Mouse (Mus musculus): ENCODE measurements around the gene Gja8. TPM values are rescaled to one million over a fixed set of nuclear protein-coding genes. Genes with fewer than 3 reads are reported as not detected.
A peak's percentile ranks its signal among the peaks of the same experiment; 100 is the strongest.

Gene Gja8
- total RNA-seq (2021): not detected
- long read RNA-seq, experiment 1: 0 reads
- long read RNA-seq, experiment 2: 0 reads

- no peak for DNase-seq
- intact Hi-C loops (cut with DNase I): no loop called here
Observed at GRCm38 (mm10) chr3:96925920-96926319, at the start of gene Gja8. Gene Gja8 (minus strand): TSS chr3:96926020.

- intact Hi-C loops (cut with DNase I): no loop called here
- no peak for DNase-seq
Observed at GRCm38 (mm10) chr3:96974467-96974866, 48.6 kb upstream of the Gja8 start.

GRCm38 (mm10) chr3:96970986-96971385 lies 45.2 kb upstream of the Gja8 start:
- no peak for DNase-seq

GRCm38 (mm10) chr3:96963088-96964034 lies 37.5 kb upstream of the Gja8 start:
- intact Hi-C loops (cut with DNase I): no loop called here
- no peak for DNase-seq

More at GRCm38 (mm10) chr3:96970986-96971385, 45.2 kb upstream of the Gja8 start:
- intact Hi-C loops (cut with DNase I): no loop called here

GRCm38 (mm10) chr3:96960597-96960996 lies 34.8 kb upstream of the Gja8 start:
- intact Hi-C loops (cut with DNase I): no loop called here
- no peak for DNase-seq

- peak; percentile 19 to 31 for DNase-seq
- intact Hi-C loops (cut with DNase I): no loop called here
Observed at GRCm38 (mm10) chr3:96953489-96954233, 27.8 kb upstream of the Gja8 start.

GRCm38 (mm10) chr3:96942706-96943105 lies 16.9 kb upstream of the Gja8 start:
- DNase-seq: no peak
- intact Hi-C loops (cut with DNase I): no loop called here

GRCm38 (mm10) chr3:96938738-96939137 lies 12.9 kb upstream of the Gja8 start:
- intact Hi-C loops (cut with DNase I): loop anchor here (1.0 kb wide), 1 partner anchor 247 kb away; no protein-coding TSS in a partner anchor
- DNase-seq: peak; percentile 87 to 92

- intact Hi-C loops (cut with DNase I): loop anchor here (1.0 kb wide), 2 partner anchors 248 to 401 kb away; no protein-coding TSS in a partner anchor
- no peak for DNase-seq
Observed at GRCm38 (mm10) chr3:96937606-96938005, 11.8 kb upstream of the Gja8 start.

GRCm38 (mm10) chr3:96936241-96936640 lies 10.4 kb upstream of the Gja8 start:
- intact Hi-C loops (cut with DNase I): loop anchor here (1.0 kb wide), 1 partner anchor 140 kb away; no protein-coding TSS in a partner anchor

GRCm38 (mm10) chr3:96931261-96931681 lies 5.5 kb upstream of the Gja8 start:
- DNase-seq: no peak
- intact Hi-C loops (cut with DNase I): no loop called here

More at GRCm38 (mm10) chr3:96936241-96936640, 10.4 kb upstream of the Gja8 start:
- DNase-seq: peak in 1 of 2 experiments; percentile 32

- intact Hi-C loops (cut with DNase I): no loop called here
- no peak for DNase-seq
Observed at GRCm38 (mm10) chr3:96924631-96925030, 1.2 kb downstream of the Gja8 start.

- intact Hi-C loops (cut with DNase I): no loop called here
Observed at GRCm38 (mm10) chr3:96920991-96921390, 4.8 kb downstream of the Gja8 start.

GRCm38 (mm10) chr3:96905592-96905991 lies 20.2 kb downstream of the Gja8 start:
- intact Hi-C loops (cut with DNase I): no loop called here
- no peak for DNase-seq

More at GRCm38 (mm10) chr3:96920991-96921390, 4.8 kb downstream of the Gja8 start:
- no peak for DNase-seq

GRCm38 (mm10) chr3:96904851-96905541 lies 20.8 kb downstream of the Gja8 start, which contains the start of gene Gpr89:
Gene Gpr89 (minus strand): TSS chr3:96905346.
- intact Hi-C loops (cut with DNase I): loop anchor here (5.0 kb wide), 1 partner anchor 88 kb away; no protein-coding TSS in a partner anchor
- peak; percentile 87 to 95 for DNase-seq

- DNase-seq: no peak
- intact Hi-C loops (cut with DNase I): loop anchor here (5.0 kb wide), 1 partner anchor 87 kb away; no protein-coding TSS in a partner anchor
Observed at GRCm38 (mm10) chr3:96904393-96904792, 21.4 kb downstream of the Gja8 start, which contains the start of gene Gja5. Gene Gja5 (plus strand): TSS chr3:96904693.

- intact Hi-C loops (cut with DNase I): loop anchor here (5.0 kb wide), 1 partner anchor 85 kb away; no protein-coding TSS in a partner anchor
Observed at GRCm38 (mm10) chr3:96902336-96902999, 23.4 kb downstream of the Gja8 start.

GRCm38 (mm10) chr3:96883690-96884089 lies 42.1 kb downstream of the Gja8 start:
- no peak for DNase-seq
- intact Hi-C loops (cut with DNase I): loop anchor here (10.0 kb wide), 1 partner anchor 149 kb away; no protein-coding TSS in a partner anchor

More at GRCm38 (mm10) chr3:96902336-96902999, 23.4 kb downstream of the Gja8 start:
- no peak for DNase-seq

Measured in heart, postnatal 14 days (tissue).